Mouse (Mus musculus): ENCODE results near the gene Hdhd3. TPM values are rescaled to one million over a fixed set of nuclear protein-coding genes. Genes with fewer than 3 reads are reported as not detected.

Gene Hdhd3
- polyA plus RNA-seq, 1 experiment from 2014 or later, result 21.2 TPM

DNA sequence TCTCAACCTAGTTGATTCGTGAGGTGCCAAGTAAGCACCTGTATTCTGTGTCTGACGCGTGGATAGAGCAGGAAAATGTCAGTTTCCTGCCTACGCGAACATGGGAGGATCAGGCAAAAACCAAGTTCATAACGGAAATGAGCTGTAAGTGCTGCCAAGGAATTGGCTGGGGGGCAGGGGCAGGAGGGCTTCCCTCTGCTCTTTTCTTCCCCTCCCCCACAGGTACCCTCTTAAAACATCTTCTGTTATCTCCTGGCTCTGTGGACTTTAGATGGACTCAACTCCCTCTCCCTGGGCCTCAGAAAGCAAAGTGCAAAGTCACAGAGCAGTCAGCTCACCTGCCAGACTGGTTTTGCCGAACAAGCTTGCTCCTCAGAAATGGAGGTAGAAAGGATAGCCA is 298 bp downstream of the Hdhd3 start:
- peak overlapping the region; percentile 86; the same call in 1 of the 2 replicates for H3K27ac ChIP-seq (ENCODE audit: low read length)
- H3K27me3 ChIP-seq (ENCODE audit: control insufficient read depth, insufficient read depth, low read length), result no peaks in the 10 kb centered on the region
- H3K9me3 ChIP-seq (ENCODE audit: control insufficient read depth, low read depth, low read length), result no peaks in the 10 kb centered on the region
- WGBS, result 57% methylated on average over 7 of the region's 7 CpGs
- peaks cover 16% of the 10 kb centered on the region for H3K36me3 ChIP-seq (ENCODE audit: control insufficient read depth, insufficient read depth, low read length)
- no peak overlapping the region for H3K4me3 ChIP-seq (ENCODE audit: low read depth, low read length)
- 0 out of 2 replicates have a peak, but pooled peaks cover 3% of the 10 kb centered on the region for H3K4me1 ChIP-seq (ENCODE audit: control insufficient read depth, insufficient read depth, low read length)
- 0 out of 2 replicates have a peak, but pooled peaks have one; percentile 29 for ATAC-seq (ENCODE audit: insufficient number of reproducible peaks, insufficient read depth, low FRiP score, low read depth)
- H3K4me2 ChIP-seq (replicated peaks; ENCODE audit: low read depth, low read length), result no peak overlapping the region
- no peak overlapping the region for H3K9ac ChIP-seq (replicated peaks; ENCODE audit: low read depth, low read length)

DNA sequence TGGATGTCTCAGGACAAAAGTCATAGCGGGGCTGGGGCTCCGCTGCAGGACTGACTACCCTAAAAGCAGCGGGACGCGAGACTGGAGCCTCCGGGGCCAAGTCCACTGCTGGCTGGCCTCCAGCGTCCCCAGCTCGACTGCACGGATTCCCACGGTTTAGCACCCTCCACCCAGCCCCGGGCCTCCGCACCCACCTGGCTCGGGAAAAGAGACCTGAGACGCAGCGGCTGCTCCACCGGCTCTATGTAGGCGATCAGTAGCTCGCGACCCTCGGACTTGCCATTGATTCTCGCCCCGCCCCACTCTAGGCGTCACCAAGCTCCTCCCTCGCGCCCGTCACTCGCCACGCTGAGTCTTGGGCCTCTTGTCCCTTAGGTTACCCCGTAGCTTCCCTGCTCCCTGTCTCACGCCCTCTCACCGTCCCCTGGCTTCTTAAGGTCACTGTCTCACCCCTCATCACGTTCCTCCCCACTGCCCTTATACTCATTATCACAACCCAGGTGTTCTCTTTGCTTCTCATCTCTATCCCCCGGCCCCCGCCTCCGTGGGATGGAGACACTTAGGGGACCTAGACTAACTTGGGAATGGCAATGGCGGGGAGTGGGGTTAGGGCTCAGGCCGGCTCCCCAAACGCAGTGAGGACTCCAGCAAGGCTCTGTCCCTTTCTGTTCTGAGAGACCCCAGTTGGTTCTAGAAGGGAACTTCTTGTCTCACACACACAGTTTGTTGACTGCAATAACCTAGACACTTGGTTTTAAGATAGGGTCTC is 1.1 kb downstream of the Hdhd3 start:
- Histone ChIP-seq H3K9me3 (ENCODE audit: control insufficient read depth, low read depth, low read length) (no peaks in the 10 kb centered on the region), H3K36me3 (ENCODE audit: control insufficient read depth, insufficient read depth, low read length) (peaks cover 11% of the 10 kb centered on the region; the same call in 1 of the 2 replicates), H3K9ac (replicated peaks; ENCODE audit: low read depth, low read length) (peak overlapping the region; percentile 60), H3K27ac (ENCODE audit: low read length) (peak overlapping the region; percentile 86), H3K4me2 (replicated peaks; ENCODE audit: low read depth, low read length) (peak overlapping the region; percentile 58), H3K4me1 (ENCODE audit: control insufficient read depth, insufficient read depth, low read length) (peaks cover 3% of the 10 kb centered on the region; the same call in 1 of the 2 replicates), H3K4me3 (ENCODE audit: low read depth, low read length) (peak overlapping the region; percentile 73), H3K27me3 (ENCODE audit: control insufficient read depth, insufficient read depth, low read length) (no peaks in the 10 kb centered on the region)
- 1% methylated on average over 38 of the region's 38 CpGs for WGBS
- ATAC-seq (ENCODE audit: insufficient number of reproducible peaks, insufficient read depth, low FRiP score, low read depth), result peak; percentile 89

- H3K4me1 ChIP-seq (ENCODE audit: control insufficient read depth, insufficient read depth, low read length), result peaks cover 5% of the 10 kb centered on the region; the same call in 1 of the 2 replicates
- peaks cover 10% of the 10 kb centered on the region; the same call in 1 of the 2 replicates for H3K36me3 ChIP-seq (ENCODE audit: control insufficient read depth, insufficient read depth, low read length)
- H3K9ac ChIP-seq (replicated peaks; ENCODE audit: low read depth, low read length), result peak overlapping the region; percentile 60
- H3K9me3 ChIP-seq (ENCODE audit: control insufficient read depth, low read depth, low read length), result no peaks in the 10 kb centered on the region
- H3K27me3 ChIP-seq (ENCODE audit: control insufficient read depth, insufficient read depth, low read length), result no peaks in the 10 kb centered on the region
- peak overlapping the region; percentile 58 for H3K4me2 ChIP-seq (replicated peaks; ENCODE audit: low read depth, low read length)
- ATAC-seq (ENCODE audit: insufficient number of reproducible peaks, insufficient read depth, low FRiP score, low read depth), result peak; percentile 4; the same call in 1 of the 2 replicates
- under 1% methylated on average over 7 of the region's 7 CpGs for WGBS
- H3K27ac ChIP-seq (ENCODE audit: low read length), result peak overlapping the region; percentile 86
- H3K4me3 ChIP-seq (ENCODE audit: low read depth, low read length), result peak overlapping the region; percentile 73
These were observed 1.7 kb downstream of the Hdhd3 start for GRCm38 (mm10) chr4:62501534-62501933.

GRCm38 (mm10) chr4:62500799-62501198 is 2.5 kb downstream of the Hdhd3 start:
- peaks cover 5% of the 10 kb centered on the region; the same call in 1 of the 2 replicates for H3K4me1 ChIP-seq (ENCODE audit: control insufficient read depth, insufficient read depth, low read length)

DNA sequence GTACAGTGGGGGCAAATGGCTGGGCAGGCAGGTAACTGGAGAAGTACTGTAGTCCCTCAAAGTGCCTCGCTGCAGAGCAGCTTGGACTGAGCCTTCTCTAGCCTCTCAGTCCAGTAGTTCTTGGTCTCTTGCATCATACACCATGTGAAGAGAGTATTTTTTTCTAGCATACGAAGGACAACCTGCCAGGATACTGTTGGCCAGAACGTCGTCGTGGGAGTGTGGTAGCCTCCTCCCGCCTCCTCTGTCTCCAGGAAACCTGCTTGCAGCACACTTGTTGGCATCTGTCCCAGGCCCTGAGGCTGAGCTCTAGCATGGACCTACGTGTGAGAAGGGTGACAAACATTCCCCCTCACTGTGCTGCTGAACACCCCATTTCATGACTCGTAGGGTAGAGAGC is 6.5 kb downstream of the Hdhd3 start:
- no peak overlapping the region for H3K27ac ChIP-seq (ENCODE audit: low read length)
- ATAC-seq (ENCODE audit: insufficient number of reproducible peaks, insufficient read depth, low FRiP score, low read depth), result no peak
- H3K4me1 ChIP-seq (ENCODE audit: control insufficient read depth, insufficient read depth, low read length), result peaks cover 5% of the 10 kb centered on the region; the same call in 1 of the 2 replicates
- H3K9me3 ChIP-seq (ENCODE audit: control insufficient read depth, low read depth, low read length), result no peaks in the 10 kb centered on the region
- H3K9ac ChIP-seq (replicated peaks; ENCODE audit: low read depth, low read length), result no peak overlapping the region
- peaks cover 10% of the 10 kb centered on the region; the same call in 1 of the 2 replicates for H3K36me3 ChIP-seq (ENCODE audit: control insufficient read depth, insufficient read depth, low read length)
- no peak overlapping the region for H3K4me2 ChIP-seq (replicated peaks; ENCODE audit: low read depth, low read length)
- H3K27me3 ChIP-seq (ENCODE audit: control insufficient read depth, insufficient read depth, low read length), result no peaks in the 10 kb centered on the region
- WGBS, result 68% methylated on average over 8 of the region's 8 CpGs
- H3K4me3 ChIP-seq (ENCODE audit: low read depth, low read length), result no peak overlapping the region

More at GRCm38 (mm10) chr4:62500799-62501198, 2.5 kb downstream of the Hdhd3 start:
- H3K9ac ChIP-seq (replicated peaks; ENCODE audit: low read depth, low read length), result no peak overlapping the region
- WGBS, result 77% methylated on average over 4 of the region's 4 CpGs
- peak overlapping the region; percentile 58 for H3K4me2 ChIP-seq (replicated peaks; ENCODE audit: low read depth, low read length)
- H3K36me3 ChIP-seq (ENCODE audit: control insufficient read depth, insufficient read depth, low read length), result peaks cover 10% of the 10 kb centered on the region; the same call in 1 of the 2 replicates
- H3K27ac ChIP-seq (ENCODE audit: low read length), result no peak overlapping the region
- no peaks in the 10 kb centered on the region for H3K27me3 ChIP-seq (ENCODE audit: control insufficient read depth, insufficient read depth, low read length)
- no peaks in the 10 kb centered on the region for H3K9me3 ChIP-seq (ENCODE audit: control insufficient read depth, low read depth, low read length)
- no peak for ATAC-seq (ENCODE audit: insufficient number of reproducible peaks, insufficient read depth, low FRiP score, low read depth)
- H3K4me3 ChIP-seq (ENCODE audit: low read depth, low read length), result 0 out of 2 replicates have a peak overlapping the region, but pooled peaks have one; percentile 73

GRCm38 (mm10) chr4:62495946-62496345 is 7.3 kb downstream of the Hdhd3 start:
- Histone ChIP-seq H3K4me3 (ENCODE audit: low read depth, low read length) (no peak overlapping the region), H3K4me2 (replicated peaks; ENCODE audit: low read depth, low read length) (no peak overlapping the region), H3K27ac (ENCODE audit: low read length) (no peak overlapping the region), H3K9ac (replicated peaks; ENCODE audit: low read depth, low read length) (no peak overlapping the region), H3K36me3 (ENCODE audit: control insufficient read depth, insufficient read depth, low read length) (peaks cover 10% of the 10 kb centered on the region; the same call in 1 of the 2 replicates), H3K27me3 (ENCODE audit: control insufficient read depth, insufficient read depth, low read length) (no peaks in the 10 kb centered on the region), H3K4me1 (ENCODE audit: control insufficient read depth, insufficient read depth, low read length) (peaks cover 4% of the 10 kb centered on the region; the same call in 1 of the 2 replicates), H3K9me3 (ENCODE audit: control insufficient read depth, low read depth, low read length) (no peaks in the 10 kb centered on the region)
- WGBS, result 65% methylated on average over 8 of the region's 8 CpGs
- no peak for ATAC-seq (ENCODE audit: insufficient number of reproducible peaks, insufficient read depth, low FRiP score, low read depth)

- Histone ChIP-seq H3K4me1 (ENCODE audit: control insufficient read depth, insufficient read depth, low read length) (peaks cover 3% of the 10 kb centered on the region; the same call in 1 of the 2 replicates), H3K4me3 (ENCODE audit: low read depth, low read length) (no peak overlapping the region), H3K4me2 (replicated peaks; ENCODE audit: low read depth, low read length) (no peak overlapping the region), H3K27ac (ENCODE audit: low read length) (no peak overlapping the region), H3K36me3 (ENCODE audit: control insufficient read depth, insufficient read depth, low read length) (peaks cover 7% of the 10 kb centered on the region; the same call in 1 of the 2 replicates), H3K9ac (replicated peaks; ENCODE audit: low read depth, low read length) (no peak overlapping the region), H3K27me3 (ENCODE audit: control insufficient read depth, insufficient read depth, low read length) (no peaks in the 10 kb centered on the region), H3K9me3 (ENCODE audit: control insufficient read depth, low read depth, low read length) (no peaks in the 10 kb centered on the region)
- 72% methylated on average over 9 of the region's 9 CpGs for WGBS
- no peak for ATAC-seq (ENCODE audit: insufficient number of reproducible peaks, insufficient read depth, low FRiP score, low read depth)
These were observed 9.0 kb downstream of the Hdhd3 start for GRCm38 (mm10) chr4:62494230-62494629.

- H3K9me3 ChIP-seq (ENCODE audit: control insufficient read depth, low read depth, low read length), result no peaks in the 10 kb centered on the region
- H3K27me3 ChIP-seq (ENCODE audit: control insufficient read depth, insufficient read depth, low read length), result no peaks in the 10 kb centered on the region
- WGBS, result 76% methylated on average over 2 of the region's 2 CpGs
- H3K27ac ChIP-seq (ENCODE audit: low read length), result no peak overlapping the region
- H3K4me3 ChIP-seq (ENCODE audit: low read depth, low read length), result no peak overlapping the region
- no peak overlapping the region for H3K4me2 ChIP-seq (replicated peaks; ENCODE audit: low read depth, low read length)
- no peak overlapping the region for H3K9ac ChIP-seq (replicated peaks; ENCODE audit: low read depth, low read length)
- no peak for ATAC-seq (ENCODE audit: insufficient number of reproducible peaks, insufficient read depth, low FRiP score, low read depth)
- H3K4me1 ChIP-seq (ENCODE audit: control insufficient read depth, insufficient read depth, low read length), result peaks cover 3% of the 10 kb centered on the region; the same call in 1 of the 2 replicates
- peaks cover under 1% of the 10 kb centered on the region; the same call in 1 of the 2 replicates for H3K36me3 ChIP-seq (ENCODE audit: control insufficient read depth, insufficient read depth, low read length)
These were observed 10.6 kb downstream of the Hdhd3 start for GRCm38 (mm10) chr4:62492682-62493081.

Data from stomach, embryonic 14.5 days (tissue).